Mouse (Mus musculus) C2C12 (cell line): ENCODE measurements around the gene Mnd1.

Experiments
- CEBPB ChIP-seq: IDR thresholded peaks from one replicate; pipeline ENCODE4 v1.6.1; 2011; ENCODE audit warnings: low read depth, mild to moderate bottlenecking, control low read depth, moderate library complexity
- CTCF ChIP-seq: IDR thresholded peaks from one replicate; pipeline ENCODE4 v1.5.1; 2011; ENCODE audit not compliant: control insufficient read depth, insufficient read depth, insufficient read length
- FOSL1 ChIP-seq: IDR thresholded peaks from one replicate; pipeline ENCODE4 v1.8.0; 2011; ENCODE audit warnings: mild to moderate bottlenecking, low read length; ENCODE audit not compliant: poor library complexity, insufficient read depth, severe bottlenecking
- MAX ChIP-seq: IDR thresholded peaks from one replicate; pipeline ENCODE4 v1.6.1; 2011; ENCODE audit warnings: mild to moderate bottlenecking, control low read depth
- MYOD1 ChIP-seq: IDR thresholded peaks from one replicate; pipeline ENCODE4 v1.6.1; 2011; ENCODE audit warnings: low read depth; ENCODE audit not compliant: control insufficient read depth, insufficient read length
- MYOG ChIP-seq: IDR thresholded peaks from one replicate; pipeline ENCODE4 v1.6.1; 2011; ENCODE audit not compliant: control insufficient read depth, insufficient read length; ENCODE audit errors: extremely low read depth
- USF1 ChIP-seq: IDR thresholded peaks from one replicate; pipeline ENCODE4 v1.6.1; 2011; ENCODE audit warnings: low read depth, mild to moderate bottlenecking, control low read depth, moderate library complexity

DNA sequence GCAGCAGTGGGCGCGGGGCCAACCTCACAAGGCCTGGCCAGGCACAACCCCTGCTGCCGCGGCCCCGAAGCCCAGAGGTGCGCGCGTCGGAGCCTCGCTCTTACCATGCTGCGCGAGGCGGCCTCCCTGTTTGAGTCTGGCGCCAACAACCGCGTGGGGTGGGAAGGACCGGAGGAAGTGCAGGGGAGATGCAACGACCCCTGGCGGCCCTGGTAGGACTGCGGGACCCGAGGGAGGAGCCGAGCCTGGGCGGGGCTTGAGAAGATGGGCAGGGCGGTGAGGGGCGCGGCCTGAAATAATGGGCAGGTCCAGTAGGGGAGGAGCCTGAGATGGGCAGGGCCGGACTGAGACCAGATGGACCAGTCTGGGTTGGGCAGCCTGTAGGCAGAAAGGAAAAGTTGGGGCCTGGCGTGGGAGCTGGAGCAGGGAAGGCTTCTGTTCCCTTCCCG, at the start of gene Mnd1:
- TF ChIP-seq CTCF: peak; percentile 59
- peak; percentile 94 for TF ChIP-seq MAX
- TF ChIP-seq USF1: no peak
- no peak for TF ChIP-seq CEBPB
- TF ChIP-seq MYOD1: no peak
- TF ChIP-seq MYOG: no peak
- no peak for TF ChIP-seq FOSL1
